Mouse (Mus musculus) CH12.LX (cell line): ENCODE measurements around the gene Ext2.

Experiments
- BHLHE40 ChIP-seq: IDR thresholded peaks from 2 replicates; pipeline ENCODE4 v1.6.1; 2011; ENCODE audit warnings: mild to moderate bottlenecking, low read depth, low read length, improper control_type of control experiment
- CTCF ChIP-seq, 2 experiments: IDR thresholded peaks in 1 of 2; conservative IDR thresholded peaks in 1 of 2; 2 replicates each; pipeline ENCODE4 v1.5.1; 2011 to 2012; ENCODE audit warnings: low read depth in 2 of 2, low read length in 2 of 2, improper control_type of control experiment in 1 of 2, inconsistent platforms in 1 of 2, mild to moderate bottlenecking in 1 of 2, moderate library complexity in 1 of 2
- ELF1 ChIP-seq: IDR thresholded peaks from 2 replicates; pipeline ENCODE4 v1.6.1; 2014; ENCODE audit warnings: low read depth, mild to moderate bottlenecking, inconsistent platforms, low read length, improper control_type of control experiment
- EP300 ChIP-seq: IDR thresholded peaks from 2 replicates; pipeline ENCODE4 v1.6.1; 2011; ENCODE audit warnings: low read length, improper control_type of control experiment
- KAT2A ChIP-seq: IDR thresholded peaks from 2 replicates; pipeline ENCODE4 v1.6.1; 2012; ENCODE audit warnings: low read length, improper control_type of control experiment, inconsistent platforms; ENCODE audit not compliant: insufficient replicate concordance
- MAFK ChIP-seq: IDR thresholded peaks from 2 replicates; pipeline ENCODE4 v1.6.1; 2011; ENCODE audit warnings: low read length, improper control_type of control experiment; ENCODE audit not compliant: insufficient replicate concordance
- MYC ChIP-seq: IDR thresholded peaks from 2 replicates; pipeline ENCODE4 v1.6.1; 2011; ENCODE audit warnings: low read depth, mild to moderate bottlenecking, improper control_type of control experiment, low read length
- NELFE ChIP-seq: IDR thresholded peaks from 2 replicates; pipeline ENCODE4 v1.6.1; 2011; ENCODE audit warnings: low read depth, low read length, improper control_type of control experiment
- POLR2A ChIP-seq: IDR thresholded peaks from 2 replicates; pipeline ENCODE4 v1.6.1; 2011; ENCODE audit warnings: low read depth, mild to moderate bottlenecking, improper control_type of control experiment, low read length
- RAD21 ChIP-seq: IDR thresholded peaks from 2 replicates; pipeline ENCODE4 v1.6.1; 2011; ENCODE audit warnings: low read depth, mild to moderate bottlenecking, low read length, improper control_type of control experiment, moderate library complexity
- SIN3A ChIP-seq: IDR thresholded peaks from 2 replicates; pipeline ENCODE4 v1.6.1; 2012; ENCODE audit warnings: low read length, improper control_type of control experiment, inconsistent platforms
- SMC3 ChIP-seq: IDR thresholded peaks from 2 replicates; pipeline ENCODE4 v1.6.1; 2011; ENCODE audit warnings: low read depth, low read length, improper control_type of control experiment
- UBTF ChIP-seq: IDR thresholded peaks from 2 replicates; pipeline ENCODE4 v1.6.1; 2012; ENCODE audit warnings: low read depth, mild to moderate bottlenecking, inconsistent platforms, low read length, improper control_type of control experiment, moderate library complexity
- USF1 ChIP-seq: IDR thresholded peaks from 2 replicates; pipeline ENCODE4 v1.6.1; 2014; ENCODE audit warnings: low read depth, mild to moderate bottlenecking, inconsistent platforms, low read length, improper control_type of control experiment

DNA sequence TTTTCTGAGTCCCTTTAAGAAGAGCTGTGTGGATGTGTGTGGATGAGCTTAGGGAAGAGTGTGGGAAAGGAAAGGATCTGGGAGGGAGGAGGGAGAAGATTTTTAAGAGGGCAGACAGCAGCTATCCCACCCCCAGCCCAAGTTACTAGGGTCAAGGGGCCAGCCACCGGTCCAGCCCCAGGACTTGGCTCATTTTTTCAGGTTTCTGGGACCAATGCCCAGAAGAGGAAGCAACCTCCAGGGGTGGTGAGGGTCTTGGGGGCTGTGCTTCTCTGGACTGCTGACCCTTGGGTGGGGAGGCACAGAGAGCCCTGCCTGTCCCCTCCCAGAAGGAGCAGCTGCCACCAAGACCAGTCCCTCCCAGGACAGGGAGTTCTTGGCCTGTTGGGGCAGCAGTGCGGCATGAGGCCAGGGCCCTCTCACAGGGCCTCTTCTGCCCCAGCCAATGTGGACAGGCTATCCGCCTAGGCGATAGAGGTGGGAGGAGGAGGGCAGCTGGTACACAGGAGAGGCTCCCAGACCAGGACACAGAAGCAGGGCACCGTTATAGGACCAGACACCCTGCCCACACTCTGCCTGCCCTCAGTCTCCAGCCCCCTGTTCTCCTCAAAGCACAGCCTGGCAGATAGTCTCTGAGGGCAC lies 203.0 kb downstream of the Ext2 start:
- TF ChIP-seq RAD21 (no peak), POLR2A (no peak), CTCF (conservative IDR thresholded peaks at IDR 0.05 in 1 of 2, IDR thresholded peaks at IDR 0.05 in 1 of 2; ENCODE audit: low read depth in 2 of 2, low read length in 2 of 2) (no peak), BHLHE40 (no peak), MYC (no peak), UBTF (no peak), KAT2A (no peak), USF1 (no peak), EP300 (no peak), NELFE (no peak), ELF1 (no peak), SMC3 (no peak), SIN3A (no peak), MAFK (no peak)
